Mouse (Mus musculus): ENCODE data around the gene Rgma. TPM values are rescaled to one million over a fixed set of nuclear protein-coding genes. Genes with fewer than 3 reads are reported as not detected.

Gene Rgma
- 30.6 and 38.1 TPM in 2 replicates for polyA plus RNA-seq (2015; fragmentation: Nextera tagmentation; extraction: Ambion mirVana)

DNA sequence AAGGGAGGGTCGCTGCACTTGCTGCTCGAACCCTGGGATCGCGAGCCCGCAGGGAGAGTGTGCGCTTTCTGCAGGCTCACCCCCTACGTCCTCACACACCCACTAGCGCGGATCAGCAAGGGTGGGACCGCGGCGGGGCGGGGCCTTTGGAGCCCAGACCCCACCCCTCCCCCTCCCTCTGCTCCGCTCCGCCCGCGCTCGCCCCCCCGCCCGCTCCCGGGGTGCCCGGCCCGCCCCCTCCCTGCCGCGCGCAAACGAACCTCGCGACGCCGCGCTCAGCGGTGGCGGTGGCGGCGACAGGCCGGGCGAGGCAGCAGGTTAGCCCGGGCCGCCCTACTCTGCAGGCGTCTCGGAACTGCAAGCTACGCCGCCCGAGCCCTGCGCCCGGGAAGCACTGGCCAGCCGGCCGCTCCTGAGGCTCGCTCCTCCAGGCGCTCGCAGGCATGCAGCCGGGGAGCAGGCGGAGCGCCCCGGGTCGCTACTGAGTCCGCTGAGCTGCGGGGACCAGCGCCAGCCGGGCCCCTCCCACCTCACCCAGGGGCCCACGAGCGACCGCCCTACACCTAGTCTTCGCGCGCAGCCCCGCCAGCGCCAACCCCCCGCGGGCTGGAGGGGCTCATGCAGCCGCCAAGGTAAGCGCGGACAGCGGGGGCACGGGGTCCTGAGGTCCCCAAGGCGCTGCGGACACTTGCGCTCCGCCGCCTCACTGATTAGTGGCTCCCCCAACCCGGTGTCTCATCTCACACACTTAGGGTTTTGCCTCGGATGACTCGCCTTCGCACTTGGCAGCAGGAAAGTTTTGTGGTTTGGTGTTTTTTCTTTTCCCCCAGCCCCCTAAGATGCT lies at the start of gene Rgma:
TSS of gene Rgma (plus strand) at position 253 of the 844 bp plus-strand sequence.

Other genes with a start within 250 kb of the Rgma start
- gene Chd2, start 166.3 kb downstream of the Rgma start, polyA plus RNA-seq (2015; fragmentation: Nextera tagmentation; extraction: Ambion mirVana): 28.7 and 30.0 TPM in 2 replicates